Mouse (Mus musculus): ENCODE results near the gene Fancb. TPM values are rescaled to one million over a fixed set of nuclear protein-coding genes. Genes with fewer than 3 reads are reported as not detected.

The Fancb gene
- polyA plus RNA-seq, 1 experiment from 2014 or later = 13.3 TPM

DNA sequence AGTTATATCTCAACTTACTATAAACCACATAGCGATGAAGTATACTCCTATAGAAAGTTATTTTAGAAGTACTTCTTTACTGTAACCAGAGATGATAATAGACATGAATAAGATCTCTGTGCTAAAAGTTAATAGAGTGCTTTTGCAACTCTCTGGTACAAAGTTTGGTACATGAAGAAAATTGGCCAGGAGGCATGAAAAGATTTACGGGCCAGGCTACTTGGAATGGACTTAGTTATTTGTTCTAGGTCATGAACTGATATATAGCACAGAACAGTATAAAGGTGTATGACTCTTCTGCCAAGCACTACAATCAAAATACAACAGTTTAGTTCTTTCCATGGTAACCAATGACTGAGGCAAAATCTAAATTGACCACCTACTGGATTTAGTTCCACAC is 1.5 kb upstream of the Fancb start:
- Histone ChIP-seq H3K27ac (ENCODE audit: low read depth) (no peak overlapping the region), H3K36me3 (ENCODE audit: insufficient read depth) (0 out of 2 replicates have a peak, but pooled peaks cover 3% of the 10 kb centered on the region), H3K4me1 (ENCODE audit: insufficient read depth) (no peaks in the 10 kb centered on the region), H3K4me3 (ENCODE audit: low read depth, low read length) (peak overlapping the region; percentile 53), H3K4me2 (peak overlapping the region; percentile 62), H3K9ac (no peak overlapping the region), H3K9me3 (ENCODE audit: low read depth, low read length) (no peaks in the 10 kb centered on the region), H3K27me3 (ENCODE audit: insufficient read depth, low read length) (no peaks in the 10 kb centered on the region)
- ATAC-seq (ENCODE audit: insufficient read depth) = no peak
- WGBS = 89% methylated on average over 2 of the region's 2 CpGs
- no peak for DNase-seq
- no peak for TF ChIP-seq CTCF (IDR thresholded peaks at IDR 0.05; ENCODE audit: low read depth)

DNA sequence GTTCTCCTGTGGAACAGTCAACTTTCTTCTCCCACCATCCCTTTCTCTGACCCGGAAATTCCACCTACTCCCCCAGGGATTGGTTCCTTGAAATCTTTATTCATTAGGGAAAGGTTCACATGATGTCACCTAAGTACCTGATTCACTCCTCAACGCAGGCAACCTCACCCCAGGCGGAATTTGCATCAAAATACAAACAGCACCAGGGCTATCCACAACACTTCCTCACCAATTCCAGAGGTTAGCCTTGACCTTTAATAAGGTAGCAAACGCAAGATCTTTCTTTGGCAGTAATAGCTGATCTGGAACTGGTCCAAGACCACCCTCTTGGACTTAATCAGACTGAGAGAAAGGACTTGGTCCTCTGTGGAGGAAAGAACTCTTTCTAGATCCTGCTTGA is 22.7 kb downstream of the Fancb start:
- no peak for ATAC-seq (ENCODE audit: insufficient read depth)
- no peaks in the 10 kb centered on the region for H3K9me3 ChIP-seq (ENCODE audit: low read depth, low read length)
- no peaks in the 10 kb centered on the region for H3K36me3 ChIP-seq (ENCODE audit: insufficient read depth)
- no peak overlapping the region for H3K9ac ChIP-seq
- peak; percentile 13 for DNase-seq
- no peak overlapping the region for H3K4me3 ChIP-seq (ENCODE audit: low read depth, low read length)
- no peak overlapping the region for H3K4me2 ChIP-seq
- H3K27me3 ChIP-seq (ENCODE audit: insufficient read depth, low read length) = no peaks in the 10 kb centered on the region
- 38% methylated on average over 4 of the region's 4 CpGs for WGBS
- no peak for TF ChIP-seq CTCF (IDR thresholded peaks at IDR 0.05; ENCODE audit: low read depth)
- H3K27ac ChIP-seq (ENCODE audit: low read depth) = no peak overlapping the region
- H3K4me1 ChIP-seq (ENCODE audit: insufficient read depth) = no peaks in the 10 kb centered on the region

DNA sequence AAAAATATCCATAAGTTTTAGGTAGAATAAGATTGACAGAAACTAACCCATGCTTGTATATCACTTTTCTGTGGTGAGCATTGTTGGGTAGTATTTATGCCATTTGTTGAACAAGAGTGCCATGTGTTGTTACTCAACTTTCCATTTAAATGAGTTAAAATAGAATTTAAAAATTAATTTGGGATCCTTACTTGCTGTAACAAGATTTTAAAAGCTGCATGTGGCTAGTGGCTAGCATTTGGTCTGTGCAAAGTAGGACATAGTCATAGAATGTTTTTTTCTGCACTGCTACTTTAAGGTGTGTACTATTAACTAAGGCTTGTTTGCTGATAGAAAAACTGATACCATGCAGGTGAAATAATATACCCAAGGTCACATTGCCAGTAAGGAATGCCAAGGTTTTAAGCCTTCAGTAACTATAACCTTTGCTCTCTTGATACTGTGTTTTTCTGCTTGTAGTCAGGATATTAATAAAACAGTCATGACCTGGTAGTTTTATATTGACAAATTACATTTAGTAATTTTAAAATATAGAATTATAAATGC is 24.5 kb downstream of the Fancb start, which contains the start of gene Gm17604:
Gm17604 (minus strand) TSS at position 51 of the 546 bp plus-strand sequence.
- Histone ChIP-seq H3K4me3 (ENCODE audit: low read depth, low read length) (no peak within 1 kb of the TSS), H3K9me3 (ENCODE audit: low read depth, low read length) (no peaks in the 10 kb centered on the region), H3K4me2 (no peak within 1 kb of the TSS), H3K36me3 (ENCODE audit: insufficient read depth) (no peaks in the 10 kb centered on the region), H3K4me1 (ENCODE audit: insufficient read depth) (no peaks in the 10 kb centered on the region), H3K27ac (ENCODE audit: low read depth) (no peak within 1 kb of the TSS), H3K27me3 (ENCODE audit: insufficient read depth, low read length) (no peaks in the 10 kb centered on the region), H3K9ac (no peak within 1 kb of the TSS)
- ATAC-seq (ENCODE audit: insufficient read depth) (no peak), DNase-seq (no peak)
- no peak for TF ChIP-seq CTCF (IDR thresholded peaks at IDR 0.05; ENCODE audit: low read depth)

Other genes starting within 250 kb of the Fancb start
- 21.0 and 23.5 TPM in 2 replicates for gene Mospd2, start 217 bp upstream of the Fancb start, polyA plus RNA-seq (2014; fragmentation: Nextera tagmentation; extraction: Ambion mirVana)
- gene Gm17604, start 24.2 kb downstream of the Fancb start, polyA plus RNA-seq (2014; fragmentation: Nextera tagmentation; extraction: Ambion mirVana) = not detected in 2 replicates

Measured in lung, embryonic 14.5 days (tissue).